Mouse (Mus musculus) liver, postnatal 0 days (tissue): ENCODE data around the gene Nostrin.
A peak's percentile ranks its signal among the peaks of the same experiment; 100 is the strongest.

ENCODE experiments used
- CTCF ChIP-seq: sonication (generic); IDR thresholded peaks from 2 replicates; pipeline ENCODE4 v1.5.1; 2016; ENCODE audit warnings: antibody characterized with exemption, low read depth
- EP300 ChIP-seq: IDR thresholded peaks from 2 replicates; pipeline ENCODE4 v1.6.1; 2016; ENCODE audit warnings: antibody characterized with exemption, low read depth, mild to moderate bottlenecking

DNA sequence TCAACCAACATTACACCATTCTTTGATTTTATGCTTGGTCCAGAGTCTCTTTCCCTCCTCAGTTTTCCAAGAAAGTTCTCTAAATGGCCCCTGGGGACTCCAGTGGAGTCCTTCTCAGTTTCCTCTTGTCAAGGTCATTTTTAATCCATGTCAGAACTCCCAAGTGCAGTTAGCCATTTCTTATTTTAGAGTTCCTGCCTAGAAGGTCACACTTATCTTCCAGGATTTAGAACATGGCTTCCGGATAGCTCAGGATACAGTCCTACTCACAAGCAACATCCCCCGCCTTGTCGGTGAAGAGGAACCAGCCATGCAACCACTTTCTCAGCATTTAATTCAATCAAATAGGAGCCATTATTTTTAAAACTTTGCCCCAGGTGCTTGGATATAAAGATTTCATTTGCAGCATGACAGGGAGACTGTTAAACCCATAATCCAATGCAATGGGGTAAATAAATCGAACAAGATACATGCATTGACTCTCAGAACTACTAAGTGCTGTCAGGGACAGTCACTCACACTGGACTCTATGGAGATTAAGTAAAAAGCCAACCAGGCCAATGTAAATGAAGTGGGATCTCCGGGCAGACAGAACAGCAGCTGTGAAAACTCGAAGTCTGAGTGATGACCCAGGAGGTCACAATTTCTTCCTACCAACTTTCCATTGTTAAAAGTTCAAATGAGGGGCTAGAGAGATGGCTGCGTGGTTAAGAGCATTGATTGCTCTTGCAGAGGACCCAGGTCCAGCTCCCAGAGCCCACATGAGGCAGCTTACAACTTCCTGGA is 6.0 kb upstream of the Nostrin start:
- no peak for TF ChIP-seq CTCF
- TF ChIP-seq EP300: peak; percentile 29; the same call in 1 of the 2 replicates
